Mouse (Mus musculus) C2C12 (cell line): Measurements from ENCODE around the gene Mcf2l. TPM values are rescaled to one million over a fixed set of nuclear protein-coding genes. Genes with fewer than 3 reads are reported as not detected.
A peak's percentile ranks its signal among the peaks of the same experiment; 100 is the strongest.

Source experiments
- H3K27me3 ChIP-seq: one replicate; pipeline ENCODE4 v1.6.1; 2011; ENCODE audit not compliant: control insufficient read depth, insufficient read depth, insufficient read length
- H3K36me3 ChIP-seq: one replicate; pipeline ENCODE4 v1.6.1; 2011; ENCODE audit not compliant: control insufficient read depth, insufficient read depth
- H3K4me3 ChIP-seq: one replicate; pipeline ENCODE4 v1.5.1; 2011; ENCODE audit warnings: mild to moderate bottlenecking, control low read depth; ENCODE audit not compliant: poor library complexity, insufficient read depth, severe bottlenecking
- H3K79me2 ChIP-seq: one replicate; pipeline ENCODE4 v1.6.1; 2011; ENCODE audit not compliant: control insufficient read depth, insufficient read depth
- H3K79me3 ChIP-seq: one replicate; pipeline ENCODE4 v1.6.1; 2011; ENCODE audit warnings: low read depth, control low read depth
- H3ac ChIP-seq: one replicate; pipeline ENCODE3; 2011; ENCODE audit warnings: low read depth; ENCODE audit not compliant: control insufficient read depth, insufficient read length
- CEBPB ChIP-seq: IDR thresholded peaks from one replicate; pipeline ENCODE4 v1.6.1; 2011; ENCODE audit warnings: low read depth, mild to moderate bottlenecking, control low read depth, moderate library complexity
- CTCF ChIP-seq: IDR thresholded peaks from one replicate; pipeline ENCODE4 v1.5.1; 2011; ENCODE audit not compliant: control insufficient read depth, insufficient read depth, insufficient read length
- FOSL1 ChIP-seq: IDR thresholded peaks from one replicate; pipeline ENCODE4 v1.8.0; 2011; ENCODE audit warnings: mild to moderate bottlenecking, low read length; ENCODE audit not compliant: poor library complexity, insufficient read depth, severe bottlenecking
- MAX ChIP-seq: IDR thresholded peaks from one replicate; pipeline ENCODE4 v1.6.1; 2011; ENCODE audit warnings: mild to moderate bottlenecking, control low read depth
- MYOD1 ChIP-seq: IDR thresholded peaks from one replicate; pipeline ENCODE4 v1.6.1; 2011; ENCODE audit warnings: low read depth; ENCODE audit not compliant: control insufficient read depth, insufficient read length
- MYOG ChIP-seq: IDR thresholded peaks from one replicate; pipeline ENCODE4 v1.6.1; 2011; ENCODE audit not compliant: control insufficient read depth, insufficient read length; ENCODE audit errors: extremely low read depth
- USF1 ChIP-seq: IDR thresholded peaks from one replicate; pipeline ENCODE4 v1.6.1; 2011; ENCODE audit warnings: low read depth, mild to moderate bottlenecking, control low read depth, moderate library complexity
- polyA plus RNA-seq: library from polyadenylated mRNA; unstranded; fragments of >200 nt; fragmentation: generic; extraction: Trizol; gene quantifications from one replicate; pipeline ENCODE4 v1.2.1, GENCODE M21; 2012; ENCODE audit warnings: missing spikeins

Mcf2l gene
- polyA plus RNA-seq, 1 experiment, result 1.5 TPM

GRCm38 (mm10) chr8:12844347-12844950 lies 29.2 kb upstream of the Mcf2l start:
- TF ChIP-seq FOSL1, result no peak
- no peak for TF ChIP-seq CTCF
- no peak for TF ChIP-seq USF1
- TF ChIP-seq MYOG, result no peak
- TF ChIP-seq MAX, result no peak
- no peak for TF ChIP-seq CEBPB
- TF ChIP-seq MYOD1, result no peak
- H3ac ChIP-seq, result no peak overlapping the region
- H3K79me2 ChIP-seq, result no peaks in the 10 kb centered on the region
- no peaks in the 10 kb centered on the region for H3K79me3 ChIP-seq
- H3K27me3 ChIP-seq, result no peaks in the 10 kb centered on the region
- no peak overlapping the region for H3K4me3 ChIP-seq
- H3K36me3 ChIP-seq, result peaks cover 9% of the 10 kb centered on the region

DNA sequence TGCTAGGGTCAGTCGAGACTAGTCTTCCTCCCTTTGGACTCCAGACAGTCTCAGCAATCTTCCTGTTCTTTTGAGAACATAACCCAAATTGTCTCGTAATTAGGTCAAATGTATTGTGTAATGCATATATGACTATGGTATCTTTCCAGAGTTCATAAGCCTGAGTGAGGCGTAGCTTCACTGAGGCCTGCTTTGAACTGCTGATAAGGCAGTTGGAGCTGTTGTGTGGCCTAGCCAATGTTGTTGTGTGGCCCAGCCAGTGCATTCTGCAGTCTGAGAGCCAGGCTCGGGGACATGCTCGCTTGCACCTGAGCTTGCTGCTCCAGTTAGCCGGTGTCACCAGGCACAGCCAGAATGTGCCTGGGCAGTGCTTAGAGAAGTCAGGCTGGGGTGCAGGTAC lies 27.2 kb upstream of the Mcf2l start:
- H3ac ChIP-seq, result no peak overlapping the region
- H3K79me3 ChIP-seq, result no peaks in the 10 kb centered on the region
- no peaks in the 10 kb centered on the region for H3K79me2 ChIP-seq
- no peak overlapping the region for H3K4me3 ChIP-seq
- TF ChIP-seq MYOG, result no peak
- H3K36me3 ChIP-seq, result peaks cover 9% of the 10 kb centered on the region
- no peaks in the 10 kb centered on the region for H3K27me3 ChIP-seq

- Histone ChIP-seq H3ac (no peak overlapping the region), H3K27me3 (no peaks in the 10 kb centered on the region), H3K4me3 (no peak overlapping the region), H3K79me2 (no peaks in the 10 kb centered on the region), H3K79me3 (no peaks in the 10 kb centered on the region), H3K36me3 (peaks cover 5% of the 10 kb centered on the region)
- TF ChIP-seq MYOD1 (peak; percentile 36), MYOG (no peak), MAX (no peak), CEBPB (no peak)
Observed at GRCm38 (mm10) chr8:12851241-12851640, 22.4 kb upstream of the Mcf2l start.

GRCm38 (mm10) chr8:12856038-12856437 lies 17.6 kb upstream of the Mcf2l start:
- Histone ChIP-seq H3K27me3 (no peaks in the 10 kb centered on the region), H3ac (no peak overlapping the region), H3K79me2 (no peaks in the 10 kb centered on the region), H3K36me3 (no peaks in the 10 kb centered on the region), H3K79me3 (no peaks in the 10 kb centered on the region), H3K4me3 (no peak overlapping the region)
- TF ChIP-seq USF1, result no peak
- TF ChIP-seq CEBPB, result no peak
- TF ChIP-seq MYOG, result no peak
- TF ChIP-seq MAX, result no peak
- TF ChIP-seq MYOD1, result no peak
- no peak for TF ChIP-seq FOSL1
- TF ChIP-seq CTCF, result no peak

- no peak for TF ChIP-seq MAX
- TF ChIP-seq CTCF, result no peak
- TF ChIP-seq USF1, result no peak
- no peak for TF ChIP-seq CEBPB
- no peak for TF ChIP-seq FOSL1
- TF ChIP-seq MYOG, result no peak
- no peak for TF ChIP-seq MYOD1
- Histone ChIP-seq H3K4me3 (no peak overlapping the region), H3K27me3 (no peaks in the 10 kb centered on the region), H3K36me3 (no peaks in the 10 kb centered on the region), H3K79me2 (no peaks in the 10 kb centered on the region), H3K79me3 (no peaks in the 10 kb centered on the region), H3ac (no peak overlapping the region)
Observed at GRCm38 (mm10) chr8:12863061-12863460, 10.5 kb upstream of the Mcf2l start.

DNA sequence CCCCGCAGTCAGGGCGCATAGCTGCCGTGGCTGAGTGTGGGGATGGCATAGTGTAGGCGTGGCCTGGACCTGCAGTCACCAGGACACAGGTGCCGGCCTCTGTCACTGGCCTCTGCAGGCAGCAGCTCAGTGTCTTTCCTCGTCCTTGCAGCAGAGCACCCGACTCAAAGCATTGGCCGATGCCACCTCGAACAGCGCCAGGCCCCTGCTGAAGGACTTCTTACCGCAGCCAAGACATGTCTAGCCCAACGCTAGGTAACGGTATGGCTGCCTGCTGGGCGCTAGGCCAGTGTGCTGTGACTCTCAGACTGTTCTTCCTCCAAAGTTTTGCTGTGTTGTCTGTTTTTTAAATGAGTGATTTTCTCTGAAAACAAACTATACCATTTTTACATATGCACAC lies 10.0 kb upstream of the Mcf2l start:
- no peaks in the 10 kb centered on the region for H3K36me3 ChIP-seq
- TF ChIP-seq MYOG (no peak), MYOD1 (no peak), USF1 (no peak), CTCF (no peak), FOSL1 (no peak), CEBPB (no peak), MAX (no peak)

More for the DNA sequence above, 10.0 kb upstream of the Mcf2l start:
- H3ac ChIP-seq, result no peak overlapping the region
- H3K4me3 ChIP-seq, result no peak overlapping the region
- no peaks in the 10 kb centered on the region for H3K79me3 ChIP-seq
- no peaks in the 10 kb centered on the region for H3K27me3 ChIP-seq
- no peaks in the 10 kb centered on the region for H3K79me2 ChIP-seq
